In the genomic region with DNA sequence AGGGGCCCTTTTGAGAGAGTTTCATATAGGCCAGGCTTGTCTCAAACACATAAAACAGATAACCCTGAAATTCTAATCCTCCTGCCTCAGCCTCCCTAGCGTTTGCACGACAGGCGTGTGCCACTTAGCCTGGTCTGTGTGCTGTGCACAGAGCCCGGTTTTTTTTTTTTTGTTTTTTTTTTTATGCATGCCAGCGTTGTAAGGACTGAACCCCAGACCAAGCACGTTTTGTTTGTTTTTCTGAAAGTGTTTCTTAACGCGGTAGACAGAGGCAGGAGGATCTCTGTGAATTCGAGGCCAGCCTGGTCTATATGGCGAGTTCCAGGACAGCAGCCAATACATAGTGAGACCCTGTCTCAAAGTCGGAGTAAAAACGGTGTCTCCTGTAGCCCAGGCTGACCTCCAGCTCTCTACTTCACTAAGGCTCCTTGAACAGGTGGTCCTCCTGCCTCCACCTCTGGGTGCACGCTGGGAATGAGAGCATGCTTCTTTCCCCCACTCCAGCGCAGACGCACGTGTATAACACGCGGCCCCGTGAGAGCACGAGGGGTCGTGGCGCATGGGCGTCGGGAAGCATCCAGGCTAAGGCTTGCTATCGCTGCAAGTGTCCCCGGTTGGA, we compare ENCODE assay signal across 8 mouse cellular contexts. TPM values are rescaled to one million over a fixed set of nuclear protein-coding genes. Genes with fewer than 3 reads are reported as not detected.
DNase-seq lines count a peak whose midpoint lies in the region; ATAC-seq and TF ChIP-seq lines count a peak whose summit lies in the region.

A gene (minus strand): TSS at position 124 of the 619 bp plus-strand sequence.

- H3K9ac ChIP-seq in heart, adult 2 months (ENCODE audit: low read depth, low read length), result peak within 1 kb of the TSS; percentile 95
- H3K9ac ChIP-seq in forebrain, embryonic 14.5 days (ENCODE audit: low read length), result peak within 1 kb of the TSS; percentile 92
- H3K9ac ChIP-seq in hindbrain, embryonic 12.5 days, result peak within 1 kb of the TSS; percentile 91
- peak within 1 kb of the TSS; percentile 79 for H3K9ac ChIP-seq in liver, embryonic 14.5 days (replicated peaks)

- peak within 1 kb of the TSS; percentile 98 for H3K4me3 ChIP-seq in heart, adult 2 months
- H3K4me3 ChIP-seq in forebrain, embryonic 14.5 days (ENCODE audit: low read depth, low read length), result peak within 1 kb of the TSS; percentile 77
- H3K4me3 ChIP-seq in hindbrain, embryonic 12.5 days, result peak within 1 kb of the TSS; percentile 73
- H3K4me3 ChIP-seq in liver, embryonic 14.5 days (ENCODE audit: insufficient read depth in 1 of 2, low read depth in 2 of 2, low read length in 2 of 2), result peak within 1 kb of the TSS; percentile 65 to 78

- intact Hi-C loops in heart, adult 2 months (cut with DNase I), result no loop called here

- no peaks in the 10 kb centered on the region for H3K79me2 ChIP-seq in heart, adult 2 months (replicated peaks; ENCODE audit: control insufficient read depth, insufficient read depth, low read length)

- peaks cover 8% of the 10 kb centered on the region for H3K4me1 ChIP-seq in heart, adult 2 months (ENCODE audit: control insufficient read depth, insufficient read depth, low read length)
- H3K4me1 ChIP-seq in forebrain, embryonic 14.5 days (ENCODE audit: control insufficient read depth, insufficient read depth, low read length), result peaks cover 34% of the 10 kb centered on the region
- peaks cover 69% of the 10 kb centered on the region for H3K4me1 ChIP-seq in hindbrain, embryonic 12.5 days
- H3K4me1 ChIP-seq in liver, embryonic 14.5 days (replicated peaks; ENCODE audit: control insufficient read depth in 2 of 2, insufficient read depth in 2 of 2, low read length in 1 of 2), result peaks cover 17 to 24% of the 10 kb centered on the region in 2 experiments

- TF ChIP-seq EP300 in heart, adult 2 months (IDR thresholded peaks at IDR 0.05; ENCODE audit: insufficient read depth, low read depth, low read length), result no peak
- TF ChIP-seq EP300 in liver, embryonic 14.5 days (IDR thresholded peaks at IDR 0.05; ENCODE audit: low read depth), result no peak

- 0 out of 2 replicates have a peak, but pooled peaks have one; percentile 0 for ATAC-seq in forebrain, embryonic 14.5 days
- peak; percentile 4 for ATAC-seq in hindbrain, embryonic 12.5 days (ENCODE audit: low FRiP score)
- ATAC-seq in liver, embryonic 14.5 days (ENCODE audit: insufficient read depth), result no peak

- H3K27me3 ChIP-seq in heart, adult 2 months (ENCODE audit: control insufficient read depth, insufficient read depth, low read length), result no peaks in the 10 kb centered on the region
- H3K27me3 ChIP-seq in forebrain, embryonic 14.5 days (replicated peaks; ENCODE audit: control insufficient read depth, insufficient read depth, low read length), result peaks cover 4% of the 10 kb centered on the region; the same call in 1 of the 2 replicates
- no peaks in the 10 kb centered on the region for H3K27me3 ChIP-seq in hindbrain, embryonic 12.5 days
- no peaks in the 10 kb centered on the region for H3K27me3 ChIP-seq in liver, embryonic 14.5 days (ENCODE audit: control insufficient read depth, insufficient read depth, low read length)

- no peaks in the 10 kb centered on the region for H3K9me3 ChIP-seq in forebrain, embryonic 14.5 days (replicated peaks; ENCODE audit: control insufficient read depth, low read length)
- H3K9me3 ChIP-seq in hindbrain, embryonic 12.5 days (replicated peaks), result no peaks in the 10 kb centered on the region
- H3K9me3 ChIP-seq in liver, embryonic 14.5 days (ENCODE audit: control insufficient read depth, low read length), result no peaks in the 10 kb centered on the region

- no peaks in the 10 kb centered on the region for H3K36me3 ChIP-seq in heart, adult 2 months (ENCODE audit: control insufficient read depth, insufficient read depth, low read length)
- H3K36me3 ChIP-seq in forebrain, embryonic 14.5 days (ENCODE audit: control insufficient read depth, insufficient read depth, low read length), result no peaks in the 10 kb centered on the region
- no peaks in the 10 kb centered on the region for H3K36me3 ChIP-seq in hindbrain, embryonic 12.5 days
- H3K36me3 ChIP-seq in liver, embryonic 14.5 days (replicated peaks; ENCODE audit: control insufficient read depth, insufficient read depth, low read depth), result no peaks in the 10 kb centered on the region

- H3K27ac ChIP-seq in heart, adult 2 months, result peak within 1 kb of the TSS; percentile 93
- peak within 1 kb of the TSS; percentile 78 for H3K27ac ChIP-seq in forebrain, embryonic 14.5 days (ENCODE audit: low read depth, low read length)
- H3K27ac ChIP-seq in hindbrain, embryonic 12.5 days, result peak within 1 kb of the TSS; percentile 95
- H3K27ac ChIP-seq in liver, embryonic 14.5 days, result peak within 1 kb of the TSS; percentile 71

- TF ChIP-seq CTCF in heart, adult 2 months (IDR thresholded peaks at IDR 0.05), result no peak
- TF ChIP-seq CTCF in liver, embryonic 14.5 days (IDR thresholded peaks at IDR 0.05; ENCODE audit: low read depth), result no peak

- peak within 1 kb of the TSS; percentile 85 for H3K4me2 ChIP-seq in forebrain, embryonic 14.5 days (ENCODE audit: low read length)
- peak within 1 kb of the TSS; percentile 89 for H3K4me2 ChIP-seq in hindbrain, embryonic 12.5 days (replicated peaks)
- H3K4me2 ChIP-seq in liver, embryonic 14.5 days (ENCODE audit: low read depth), result peak within 1 kb of the TSS; percentile 91

- no peak for DNase-seq in heart, adult 2 months
- no peak for DNase-seq in heart, adult 11 months
- DNase-seq in MN1 (ENCODE audit: low spot score), result peak; percentile 60
- no peak for DNase-seq in forebrain, embryonic 14.5 days (ENCODE audit: low spot score)
- DNase-seq in liver, embryonic 14.5 days (ENCODE audit: low read depth in 3 of 3, low spot score in 3 of 3), result no peak
- no peak for DNase-seq in right cerebral cortex, postnatal 25 days
- no peak for DNase-seq in ovary, postnatal 10 days (ENCODE audit: low spot score)

- 3% methylated on average over 26 of the region's 26 CpGs for WGBS in heart, adult 2 months
- WGBS in forebrain, embryonic 14.5 days, result 5% methylated on average over 26 of the region's 26 CpGs
- WGBS in hindbrain, embryonic 12.5 days, result 6% methylated on average over 26 of the region's 26 CpGs
- 2% methylated on average over 26 of the region's 26 CpGs for WGBS in liver, embryonic 14.5 days (ENCODE audit: insufficient replicate concordance)

- no peak for TF ChIP-seq POLR2A in heart, adult 2 months (IDR thresholded peaks at IDR 0.05; ENCODE audit: insufficient read depth, low read depth, low read length)

RNA-seq across cellular contexts. Expression of the gene that starts here (rescaled TPM):
- 10 to 100 TPM; 34.6 to 35.8 TPM for total RNA-seq in heart, adult 2 months (2021)
- polyA plus RNA-seq in heart, adult 2 months (2012; rRNA removed), result 45.6 and 72.8 TPM in 2 replicates
- 135 and 147 TPM in 2 replicates for polyA plus RNA-seq in forebrain, embryonic 14.5 days (2014; fragmentation: Nextera tagmentation; extraction: Ambion mirVana)
- 141 and 143 TPM in 2 replicates for polyA plus RNA-seq in hindbrain, embryonic 12.5 days (2016; fragmentation: Nextera tagmentation; extraction: Ambion mirVana)
- 36.3 and 50.8 TPM in 2 replicates for polyA plus RNA-seq in liver, embryonic 14.5 days (2012; rRNA removed)
- polyA plus RNA-seq in liver, embryonic 14.5 days (2014; fragmentation: Nextera tagmentation; extraction: Ambion mirVana), result 49.5 and 61.7 TPM in 2 replicates
